Mouse (Mus musculus): Measurements from ENCODE around the gene Galnt2. TPM values are rescaled to one million over a fixed set of nuclear protein-coding genes. Genes with fewer than 3 reads are reported as not detected.

Gene Galnt2
- total and polyA plus RNA-seq, 2 experiments from 2014 or later = 30.3 to 35.4 TPM

GRCm38 (mm10) chr8:124311111-124311510, 79.9 kb downstream of the Galnt2 start:
- H3K27ac ChIP-seq (ENCODE audit: low read depth) = no peak overlapping the region
- H3K9ac ChIP-seq (replicated peaks; ENCODE audit: low read depth, low read length) = no peak overlapping the region
- TF ChIP-seq CTCF (IDR thresholded peaks at IDR 0.05; ENCODE audit: low read depth) (no peak), EP300 (IDR thresholded peaks at IDR 0.05; ENCODE audit: low read depth) (no peak)
- H3K9me3 ChIP-seq (replicated peaks; ENCODE audit: control insufficient read depth, low read length) = no peaks in the 10 kb centered on the region
- H3K36me3 ChIP-seq (replicated peaks; ENCODE audit: control insufficient read depth, insufficient read depth, low read length) = no peaks in the 10 kb centered on the region
- no peak for ATAC-seq (ENCODE audit: insufficient read depth, low read depth)
- H3K4me2 ChIP-seq (ENCODE audit: low read depth, low read length) = no peak overlapping the region
- H3K27me3 ChIP-seq (ENCODE audit: control insufficient read depth, insufficient read depth, low read length) = no peaks in the 10 kb centered on the region
- no peak overlapping the region for H3K4me3 ChIP-seq (ENCODE audit: low read depth, low read length)
- peaks cover 42% of the 10 kb centered on the region for H3K4me1 ChIP-seq (ENCODE audit: control insufficient read depth, insufficient read depth)
- WGBS = 94% methylated on average over 6 of the region's 6 CpGs
- DNase-seq (ENCODE audit: low spot score) = no peak

GRCm38 (mm10) chr8:124311723-124312122, 80.5 kb downstream of the Galnt2 start:
- no peaks in the 10 kb centered on the region for H3K27me3 ChIP-seq (ENCODE audit: control insufficient read depth, insufficient read depth, low read length)
- H3K9me3 ChIP-seq (replicated peaks; ENCODE audit: control insufficient read depth, low read length) = no peaks in the 10 kb centered on the region
- H3K4me1 ChIP-seq (ENCODE audit: control insufficient read depth, insufficient read depth) = peaks cover 44% of the 10 kb centered on the region
- WGBS = 90% methylated on average over 17 of the region's 17 CpGs
- ATAC-seq (ENCODE audit: insufficient read depth, low read depth) (no peak), DNase-seq (ENCODE audit: low spot score) (no peak)
- H3K4me3 ChIP-seq (ENCODE audit: low read depth, low read length) = no peak overlapping the region
- TF ChIP-seq CTCF (IDR thresholded peaks at IDR 0.05; ENCODE audit: low read depth) (no peak), EP300 (IDR thresholded peaks at IDR 0.05; ENCODE audit: low read depth) (no peak)
- H3K27ac ChIP-seq (ENCODE audit: low read depth) = no peak overlapping the region
- H3K36me3 ChIP-seq (replicated peaks; ENCODE audit: control insufficient read depth, insufficient read depth, low read length) = no peaks in the 10 kb centered on the region
- H3K9ac ChIP-seq (replicated peaks; ENCODE audit: low read depth, low read length) = no peak overlapping the region
- H3K4me2 ChIP-seq (ENCODE audit: low read depth, low read length) = no peak overlapping the region

- no peaks in the 10 kb centered on the region for H3K36me3 ChIP-seq (replicated peaks; ENCODE audit: control insufficient read depth, insufficient read depth, low read length)
- H3K27ac ChIP-seq (ENCODE audit: low read depth) = no peak overlapping the region
- H3K4me1 ChIP-seq (ENCODE audit: control insufficient read depth, insufficient read depth) = peaks cover 44% of the 10 kb centered on the region
- DNase-seq (ENCODE audit: low spot score) = no peak
- no peak overlapping the region for H3K4me3 ChIP-seq (ENCODE audit: low read depth, low read length)
- 91% methylated on average over 10 of the region's 10 CpGs for WGBS
- no peak for ATAC-seq (ENCODE audit: insufficient read depth, low read depth)
- no peak for TF ChIP-seq CTCF (IDR thresholded peaks at IDR 0.05; ENCODE audit: low read depth)
- no peak for TF ChIP-seq EP300 (IDR thresholded peaks at IDR 0.05; ENCODE audit: low read depth)
- no peaks in the 10 kb centered on the region for H3K27me3 ChIP-seq (ENCODE audit: control insufficient read depth, insufficient read depth, low read length)
- no peaks in the 10 kb centered on the region for H3K9me3 ChIP-seq (replicated peaks; ENCODE audit: control insufficient read depth, low read length)
- H3K9ac ChIP-seq (replicated peaks; ENCODE audit: low read depth, low read length) = no peak overlapping the region
- H3K4me2 ChIP-seq (ENCODE audit: low read depth, low read length) = no peak overlapping the region
Observed at GRCm38 (mm10) chr8:124312228-124312627, 81.0 kb downstream of the Galnt2 start.

DNA sequence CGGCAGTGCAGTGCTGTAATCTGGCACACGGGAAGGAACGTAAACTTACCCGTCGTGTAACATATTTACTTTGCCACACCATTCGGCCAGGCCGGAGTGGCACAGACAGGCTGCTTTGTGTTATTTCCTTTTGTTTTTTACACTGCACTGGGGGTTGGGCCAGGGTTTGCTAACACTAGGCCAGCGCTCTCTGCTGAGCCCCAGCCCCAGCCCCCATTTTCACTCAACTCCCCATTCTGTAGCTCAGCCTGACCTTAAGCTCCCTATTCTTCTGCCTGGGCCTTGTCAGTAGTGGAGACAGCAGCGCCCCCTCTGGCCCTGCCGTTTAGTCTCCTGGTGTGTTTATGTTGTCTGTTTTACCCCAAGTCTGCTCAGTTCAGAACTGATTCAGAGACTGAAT, 83.6 kb downstream of the Galnt2 start:
- Histone ChIP-seq H3K4me2 (ENCODE audit: low read depth, low read length) (no peak overlapping the region), H3K4me1 (ENCODE audit: control insufficient read depth, insufficient read depth) (peaks cover 56% of the 10 kb centered on the region), H3K4me3 (ENCODE audit: low read depth, low read length) (no peak overlapping the region), H3K9me3 (replicated peaks; ENCODE audit: control insufficient read depth, low read length) (no peaks in the 10 kb centered on the region), H3K27me3 (ENCODE audit: control insufficient read depth, insufficient read depth, low read length) (no peaks in the 10 kb centered on the region), H3K27ac (ENCODE audit: low read depth) (peak overlapping the region; percentile 43; the same call in 1 of the 2 replicates), H3K9ac (replicated peaks; ENCODE audit: low read depth, low read length) (no peak overlapping the region), H3K36me3 (replicated peaks; ENCODE audit: control insufficient read depth, insufficient read depth, low read length) (no peaks in the 10 kb centered on the region)
- no peak for ATAC-seq (ENCODE audit: insufficient read depth, low read depth)
- TF ChIP-seq CTCF (IDR thresholded peaks at IDR 0.05; ENCODE audit: low read depth) (peak; percentile 48), EP300 (IDR thresholded peaks at IDR 0.05; ENCODE audit: low read depth) (no peak)
- DNase-seq (ENCODE audit: low spot score) = no peak
- 65% methylated on average over 10 of the region's 10 CpGs for WGBS

- WGBS = 24% methylated on average over 12 of the region's 12 CpGs
- H3K9ac ChIP-seq (replicated peaks; ENCODE audit: low read depth, low read length) = no peak overlapping the region; the same call in 1 of the 2 replicates
- peak; percentile 93 for ATAC-seq (ENCODE audit: insufficient read depth, low read depth)
Observed at GRCm38 (mm10) chr8:124316466-124317136, 85.4 kb downstream of the Galnt2 start.

More at GRCm38 (mm10) chr8:124316466-124317136, 85.4 kb downstream of the Galnt2 start:
- H3K4me2 ChIP-seq (ENCODE audit: low read depth, low read length) = peak overlapping the region; percentile 26
- no peaks in the 10 kb centered on the region for H3K27me3 ChIP-seq (ENCODE audit: control insufficient read depth, insufficient read depth, low read length)
- 0 out of 2 replicates have a peak, but pooled peaks cover 4% of the 10 kb centered on the region for H3K36me3 ChIP-seq (replicated peaks; ENCODE audit: control insufficient read depth, insufficient read depth, low read length)
- no peak overlapping the region for H3K4me3 ChIP-seq (ENCODE audit: low read depth, low read length)
- H3K27ac ChIP-seq (ENCODE audit: low read depth) = peak overlapping the region; percentile 89
- no peaks in the 10 kb centered on the region for H3K9me3 ChIP-seq (replicated peaks; ENCODE audit: control insufficient read depth, low read length)
- peaks cover 56% of the 10 kb centered on the region for H3K4me1 ChIP-seq (ENCODE audit: control insufficient read depth, insufficient read depth)
- TF ChIP-seq EP300 (IDR thresholded peaks at IDR 0.05; ENCODE audit: low read depth) = no peak
- TF ChIP-seq CTCF (IDR thresholded peaks at IDR 0.05; ENCODE audit: low read depth) = no peak
- DNase-seq (ENCODE audit: low spot score) = peak; percentile 89

Data from heart, postnatal 0 days (tissue).